Mouse (Mus musculus) intestine, embryonic 15.5 days (tissue): Measurements from ENCODE around the gene Adamtsl5. TPM values are rescaled to one million over a fixed set of nuclear protein-coding genes. Genes with fewer than 3 reads are reported as not detected.
A peak's percentile ranks its signal among the peaks of the same experiment; 100 is the strongest.

ENCODE experiments used
- ATAC-seq: fragments of 200-750 bp; cut with Nextera tagmentation; 2 replicates; pipeline ENCODE4 v1.8.0; 2017; ENCODE audit warnings: moderate TSS enrichment, moderate library complexity
- H3K27ac ChIP-seq: fragments of 300-500 bp; sonication (generic); 2 replicates; pipeline ENCODE4 v1.5.1; 2015; ENCODE audit warnings: mild to moderate bottlenecking, inconsistent platforms
- H3K27me3 ChIP-seq: fragments of 300-500 bp; sonication (generic); replicated peaks from 2 replicates; pipeline ENCODE4 v1.6.1; 2015; ENCODE audit warnings: inconsistent platforms
- H3K36me3 ChIP-seq: fragments of 300-500 bp; sonication (generic); 2 replicates; pipeline ENCODE4 v1.6.1; 2015; ENCODE audit warnings: inconsistent platforms
- H3K4me1 ChIP-seq: fragments of 300-500 bp; sonication (generic); replicated peaks from 2 replicates; pipeline ENCODE4 v1.6.1; 2015; ENCODE audit warnings: inconsistent platforms
- H3K4me2 ChIP-seq: fragments of 300-500 bp; sonication (generic); replicated peaks from 2 replicates; pipeline ENCODE4 v1.6.1; 2015; ENCODE audit warnings: mild to moderate bottlenecking, inconsistent platforms
- H3K4me3 ChIP-seq: fragments of 300-500 bp; sonication (generic); replicated peaks from 2 replicates; pipeline ENCODE4 v1.5.1; 2015; ENCODE audit warnings: inconsistent platforms
- H3K9ac ChIP-seq: fragments of 300-500 bp; sonication (generic); 2 replicates; pipeline ENCODE4 v1.6.1; 2015; ENCODE audit warnings: inconsistent platforms
- H3K9me3 ChIP-seq: fragments of 300-500 bp; sonication (generic); 2 replicates; pipeline ENCODE4 v1.6.1; 2016; ENCODE audit warnings: inconsistent platforms
- WGBS: fragments of 180-500 bp; shearing (Covaris S2); methylation state at CpG from one replicate; pipeline ENCODE4 v1.1.7; 2015; 5-methylcytosine and 5-hydroxymethylcytosine counted together
- polyA plus RNA-seq: library from polyadenylated mRNA; unstranded; fragments of >200 nt; fragmentation: Nextera tagmentation; extraction: Ambion mirVana; gene quantifications from 2 replicates; pipeline ENCODE4 v1.2.1, GENCODE M21; 2015

Gene Adamtsl5
- polyA plus RNA-seq, 1 experiment from 2014 or later = 19.3 TPM

GRCm38 (mm10) chr10:80385811-80386734 lies 37.9 kb upstream of the Adamtsl5 start:
- Histone ChIP-seq H3K4me2 (peak overlapping the region; percentile 85), H3K4me1 (peaks cover 36% of the 10 kb centered on the region), H3K9ac (peak overlapping the region; percentile 88), H3K4me3 (peak overlapping the region; percentile 89), H3K27me3 (no peaks in the 10 kb centered on the region), H3K27ac (peak overlapping the region; percentile 74), H3K9me3 (no peaks in the 10 kb centered on the region), H3K36me3 (peaks cover 19% of the 10 kb centered on the region)
- under 1% methylated on average over 34 of the region's 34 CpGs for WGBS
- peak; percentile 31 for ATAC-seq

GRCm38 (mm10) chr10:80385310-80385709 lies 37.1 kb upstream of the Adamtsl5 start:
- 21% methylated on average over 7 of the region's 7 CpGs for WGBS
- H3K4me1 ChIP-seq = peaks cover 37% of the 10 kb centered on the region
- H3K27ac ChIP-seq = no peak overlapping the region; the same call in 1 of the 2 replicates
- H3K36me3 ChIP-seq = peaks cover 22% of the 10 kb centered on the region
- no peak for ATAC-seq
- peak overlapping the region; percentile 88 for H3K9ac ChIP-seq
- no peaks in the 10 kb centered on the region for H3K9me3 ChIP-seq
- peak overlapping the region; percentile 85 for H3K4me2 ChIP-seq
- H3K4me3 ChIP-seq = peak overlapping the region; percentile 89
- no peaks in the 10 kb centered on the region for H3K27me3 ChIP-seq

- Histone ChIP-seq H3K27ac (no peak overlapping the region), H3K27me3 (no peaks in the 10 kb centered on the region), H3K9me3 (no peaks in the 10 kb centered on the region), H3K36me3 (peaks cover 25% of the 10 kb centered on the region), H3K4me1 (peaks cover 37% of the 10 kb centered on the region), H3K4me3 (peak overlapping the region; percentile 89), H3K4me2 (peak overlapping the region; percentile 85), H3K9ac (peak overlapping the region; percentile 88; the same call in 1 of the 2 replicates)
- no peak for ATAC-seq
- WGBS = 72% methylated on average over 7 of the region's 7 CpGs
Observed at GRCm38 (mm10) chr10:80384709-80385108, 36.5 kb upstream of the Adamtsl5 start.

- Histone ChIP-seq H3K27ac (no peak overlapping the region), H3K4me3 (no peak overlapping the region), H3K4me2 (peak overlapping the region; percentile 85), H3K27me3 (no peaks in the 10 kb centered on the region), H3K9ac (no peak overlapping the region), H3K9me3 (no peaks in the 10 kb centered on the region), H3K36me3 (peaks cover 25% of the 10 kb centered on the region), H3K4me1 (peaks cover 37% of the 10 kb centered on the region)
- WGBS = 91% methylated on average over 4 of the region's 4 CpGs
- no peak for ATAC-seq
Observed at GRCm38 (mm10) chr10:80384115-80384639, 36.0 kb upstream of the Adamtsl5 start.

- Histone ChIP-seq H3K4me2 (no peak overlapping the region; the same call in 1 of the 2 replicates), H3K27me3 (no peaks in the 10 kb centered on the region), H3K36me3 (peaks cover 25% of the 10 kb centered on the region), H3K9ac (no peak overlapping the region), H3K4me1 (peaks cover 35% of the 10 kb centered on the region), H3K4me3 (no peak overlapping the region), H3K9me3 (no peaks in the 10 kb centered on the region), H3K27ac (no peak overlapping the region)
- no peak for ATAC-seq
- 63% methylated on average over 4 of the region's 4 CpGs for WGBS
Observed at GRCm38 (mm10) chr10:80383431-80383830, 35.2 kb upstream of the Adamtsl5 start.

GRCm38 (mm10) chr10:80382641-80383365 lies 34.6 kb upstream of the Adamtsl5 start:
- 84% methylated on average over 7 of the region's 7 CpGs for WGBS
- Histone ChIP-seq H3K4me3 (no peak overlapping the region), H3K27ac (no peak overlapping the region), H3K9ac (no peak overlapping the region), H3K4me1 (peaks cover 29% of the 10 kb centered on the region), H3K27me3 (no peaks in the 10 kb centered on the region), H3K9me3 (no peaks in the 10 kb centered on the region), H3K4me2 (no peak overlapping the region), H3K36me3 (peaks cover 25% of the 10 kb centered on the region)
- ATAC-seq = no peak

- Histone ChIP-seq H3K4me2 (no peak overlapping the region), H3K27me3 (no peaks in the 10 kb centered on the region), H3K4me3 (no peak overlapping the region), H3K9me3 (no peaks in the 10 kb centered on the region), H3K27ac (no peak overlapping the region), H3K36me3 (peaks cover 20% of the 10 kb centered on the region), H3K4me1 (0 out of 2 replicates have a peak, but pooled peaks cover 3% of the 10 kb centered on the region), H3K9ac (no peak overlapping the region; the same call in 1 of the 2 replicates)
- ATAC-seq = no peak
- 48% methylated on average over 10 of the region's 10 CpGs for WGBS
Observed at GRCm38 (mm10) chr10:80377716-80378115, 29.5 kb upstream of the Adamtsl5 start.

- H3K27ac ChIP-seq = no peak overlapping the region
- ATAC-seq = no peak
- 3% methylated on average over 7 of the region's 7 CpGs for WGBS
Observed at GRCm38 (mm10) chr10:80376160-80376559, 27.9 kb upstream of the Adamtsl5 start.

GRCm38 (mm10) chr10:80374063-80374462 lies 25.9 kb upstream of the Adamtsl5 start:
- Histone ChIP-seq H3K27ac (no peak overlapping the region), H3K4me1 (peaks cover 7% of the 10 kb centered on the region; the same call in 1 of the 2 replicates), H3K9ac (no peak overlapping the region), H3K36me3 (no peaks in the 10 kb centered on the region), H3K27me3 (no peaks in the 10 kb centered on the region), H3K9me3 (no peaks in the 10 kb centered on the region), H3K4me2 (no peak overlapping the region), H3K4me3 (no peak overlapping the region)
- 29% methylated on average over 6 of the region's 6 CpGs for WGBS
- 0 out of 2 replicates have a peak, but pooled peaks have one; percentile 41 for ATAC-seq

More at GRCm38 (mm10) chr10:80376160-80376559, 27.9 kb upstream of the Adamtsl5 start:
- Histone ChIP-seq H3K9ac (no peak overlapping the region), H3K9me3 (no peaks in the 10 kb centered on the region), H3K36me3 (peaks cover 7% of the 10 kb centered on the region), H3K4me3 (no peak overlapping the region), H3K4me2 (no peak overlapping the region), H3K4me1 (peaks cover 9% of the 10 kb centered on the region; the same call in 1 of the 2 replicates), H3K27me3 (no peaks in the 10 kb centered on the region)

GRCm38 (mm10) chr10:80372706-80373105 lies 24.5 kb upstream of the Adamtsl5 start:
- Histone ChIP-seq H3K4me3 (no peak overlapping the region), H3K4me2 (no peak overlapping the region), H3K36me3 (no peaks in the 10 kb centered on the region), H3K27me3 (no peaks in the 10 kb centered on the region), H3K9me3 (no peaks in the 10 kb centered on the region), H3K4me1 (peaks cover 7% of the 10 kb centered on the region; the same call in 1 of the 2 replicates), H3K27ac (no peak overlapping the region), H3K9ac (no peak overlapping the region)
- ATAC-seq = no peak
- WGBS = 83% methylated on average over 6 of the region's 6 CpGs

- WGBS = 51% methylated on average over 9 of the region's 9 CpGs
- Histone ChIP-seq H3K4me1 (peaks cover 7% of the 10 kb centered on the region; the same call in 1 of the 2 replicates), H3K9me3 (no peaks in the 10 kb centered on the region), H3K4me2 (peak overlapping the region; percentile 42; the same call in 1 of the 2 replicates), H3K36me3 (no peaks in the 10 kb centered on the region), H3K27me3 (no peaks in the 10 kb centered on the region), H3K27ac (no peak overlapping the region), H3K4me3 (no peak overlapping the region), H3K9ac (0 out of 2 replicates have a peak overlapping the region, but pooled peaks have one; percentile 4)
- no peak for ATAC-seq
Observed at GRCm38 (mm10) chr10:80371983-80372382, 23.8 kb upstream of the Adamtsl5 start.
